Mouse (Mus musculus) frontal cortex, postnatal 25 days (tissue): ENCODE measurements around the gene Dglucy.

Experiments
- DNase-seq, 2 experiments: peaks; one replicate each; pipeline ENCODE4 v3.0.0; 2022; ENCODE audit warnings: low spot score in 2 of 2

Gene Dglucy

GRCm38 (mm10) chr12:100778934-100779865, at the start of gene Dglucy:
Dglucy (plus strand) TSS chr12:100779057.
- peak; percentile 68 to 79 for DNase-seq

- no peak for DNase-seq
Measured at GRCm38 (mm10) chr12:100735156-100735555, 43.7 kb upstream of the Dglucy start.

- no peak for DNase-seq
Measured at GRCm38 (mm10) chr12:100735581-100735980, 43.3 kb upstream of the Dglucy start.

- DNase-seq: no peak
Measured at GRCm38 (mm10) chr12:100738498-100738897, 40.4 kb upstream of the Dglucy start.

GRCm38 (mm10) chr12:100739011-100739570, 39.8 kb upstream of the Dglucy start:
- no peak for DNase-seq

GRCm38 (mm10) chr12:100740313-100740712, 38.5 kb upstream of the Dglucy start:
- DNase-seq: no peak

GRCm38 (mm10) chr12:100742468-100742867, 36.4 kb upstream of the Dglucy start:
- no peak for DNase-seq

GRCm38 (mm10) chr12:100752977-100753376, 25.9 kb upstream of the Dglucy start:
- DNase-seq: no peak

GRCm38 (mm10) chr12:100753716-100754115, 25.1 kb upstream of the Dglucy start:
- no peak for DNase-seq

GRCm38 (mm10) chr12:100757427-100757826, 21.4 kb upstream of the Dglucy start:
- DNase-seq: no peak

GRCm38 (mm10) chr12:100762663-100763425, 16.0 kb upstream of the Dglucy start:
- no peak for DNase-seq

- no peak for DNase-seq
Measured at GRCm38 (mm10) chr12:100764329-100765018, 14.4 kb upstream of the Dglucy start.

- DNase-seq: no peak
Measured at GRCm38 (mm10) chr12:100769871-100770270, 9.0 kb upstream of the Dglucy start.

- no peak for DNase-seq
Measured at GRCm38 (mm10) chr12:100770765-100771164, 8.1 kb upstream of the Dglucy start.

GRCm38 (mm10) chr12:100772230-100772984, 6.5 kb upstream of the Dglucy start:
- peak in 1 of 2 experiments; percentile 47 for DNase-seq

- no peak for DNase-seq
Measured at GRCm38 (mm10) chr12:100774756-100775155, 4.1 kb upstream of the Dglucy start.

GRCm38 (mm10) chr12:100775291-100775690, 3.6 kb upstream of the Dglucy start:
- no peak for DNase-seq

- no peak for DNase-seq
Measured at GRCm38 (mm10) chr12:100775911-100776581, 2.8 kb upstream of the Dglucy start.

- no peak for DNase-seq
Measured at GRCm38 (mm10) chr12:100776991-100777390, 1.9 kb upstream of the Dglucy start.

GRCm38 (mm10) chr12:100778276-100778933, 452 bp upstream of the Dglucy start:
- DNase-seq: no peak
